Mouse (Mus musculus): ENCODE results near the gene Adam19. TPM values are rescaled to one million over a fixed set of nuclear protein-coding genes. Genes with fewer than 3 reads are reported as not detected.
A peak's percentile ranks its signal among the peaks of the same experiment; 100 is the strongest.

Adam19 gene
- polyA plus RNA-seq (2014; fragmentation: Nextera tagmentation; extraction: Ambion mirVana): 23.6 and 26.8 TPM in 2 replicates

DNA sequence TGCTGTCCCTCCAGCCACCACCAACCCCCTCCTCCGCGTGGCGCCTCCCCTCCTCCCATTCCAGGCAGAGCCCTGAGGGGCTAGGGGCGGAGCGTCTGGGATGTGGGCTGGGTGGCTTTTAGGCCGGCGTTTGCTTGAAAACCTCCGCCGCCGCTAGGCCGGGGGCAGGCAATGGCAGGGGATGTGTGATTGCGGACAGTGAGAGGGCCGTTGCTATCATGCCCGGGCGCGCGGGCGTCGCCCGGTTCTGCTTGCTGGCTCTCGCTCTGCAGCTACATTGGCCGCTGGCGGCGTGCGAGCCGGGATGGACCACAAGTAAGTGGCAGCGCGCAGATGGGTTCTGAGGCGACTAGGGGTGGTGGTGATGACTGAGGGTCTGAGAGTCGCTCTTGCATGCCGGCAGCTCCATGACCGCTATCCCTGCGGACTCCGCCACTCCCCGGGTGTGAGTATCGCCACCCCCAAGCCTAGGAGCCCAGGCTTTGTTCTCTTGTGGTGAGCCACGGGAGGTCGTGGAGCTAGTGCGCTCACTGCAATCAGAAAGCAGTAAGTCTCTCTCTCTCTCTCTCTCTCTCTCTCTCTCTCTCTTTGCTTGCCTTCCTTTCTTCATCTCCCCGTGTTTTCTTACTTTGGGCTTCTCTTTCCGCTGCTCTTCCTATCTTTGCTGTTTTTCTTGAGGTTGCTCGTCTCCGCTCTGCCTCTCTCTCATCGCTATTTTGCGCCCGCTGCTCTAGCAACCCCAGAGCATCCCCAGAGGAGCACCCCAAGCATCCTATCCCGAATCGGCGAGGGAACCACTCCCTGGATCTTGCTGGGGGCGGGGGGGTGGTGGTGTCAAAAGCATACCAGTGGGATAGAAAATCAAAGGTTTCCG is at the start of gene Adam19:
Adam19 (plus strand) TSS at position 97 of the 874 bp plus-strand sequence.
- under 1% methylated on average over 50 of the region's 51 CpGs for WGBS
- Histone ChIP-seq H3K36me3 (ENCODE audit: control insufficient read depth, insufficient read depth, low read length) (0 out of 2 replicates have a peak, but pooled peaks cover 8% of the 10 kb centered on the region), H3K27ac (ENCODE audit: low read length) (peak within 1 kb of the TSS; percentile 89), H3K4me2 (replicated peaks; ENCODE audit: low read depth, low read length) (peak within 1 kb of the TSS; percentile 65), H3K9me3 (ENCODE audit: control insufficient read depth, low read depth, low read length) (no peaks in the 10 kb centered on the region), H3K4me3 (ENCODE audit: low read depth, low read length) (peak within 1 kb of the TSS; percentile 55), H3K4me1 (ENCODE audit: control insufficient read depth, insufficient read depth, low read length) (peaks cover 15% of the 10 kb centered on the region; the same call in 1 of the 2 replicates), H3K9ac (replicated peaks; ENCODE audit: low read depth, low read length) (peak within 1 kb of the TSS; percentile 76), H3K27me3 (ENCODE audit: control insufficient read depth, insufficient read depth, low read length) (no peaks in the 10 kb centered on the region)
- ATAC-seq (ENCODE audit: insufficient number of reproducible peaks, insufficient read depth, low FRiP score, low read depth): peak; percentile 83

- no peaks in the 10 kb centered on the region for H3K9me3 ChIP-seq (ENCODE audit: control insufficient read depth, low read depth, low read length)
- ATAC-seq (ENCODE audit: insufficient number of reproducible peaks, insufficient read depth, low FRiP score, low read depth): no peak
- H3K4me1 ChIP-seq (ENCODE audit: control insufficient read depth, insufficient read depth, low read length): no peaks in the 10 kb centered on the region
- no peak overlapping the region for H3K4me2 ChIP-seq (replicated peaks; ENCODE audit: low read depth, low read length)
- no peak overlapping the region for H3K9ac ChIP-seq (replicated peaks; ENCODE audit: low read depth, low read length)
- H3K4me3 ChIP-seq (ENCODE audit: low read depth, low read length): no peak overlapping the region
- no peaks in the 10 kb centered on the region for H3K36me3 ChIP-seq (ENCODE audit: control insufficient read depth, insufficient read depth, low read length)
- no peaks in the 10 kb centered on the region for H3K27me3 ChIP-seq (ENCODE audit: control insufficient read depth, insufficient read depth, low read length)
- H3K27ac ChIP-seq (ENCODE audit: low read length): no peak overlapping the region
- WGBS: 15% methylated on average over 6 of the region's 6 CpGs
Measured at GRCm38 (mm10) chr11:46016061-46016460, 39.7 kb upstream of the Adam19 start.

DNA sequence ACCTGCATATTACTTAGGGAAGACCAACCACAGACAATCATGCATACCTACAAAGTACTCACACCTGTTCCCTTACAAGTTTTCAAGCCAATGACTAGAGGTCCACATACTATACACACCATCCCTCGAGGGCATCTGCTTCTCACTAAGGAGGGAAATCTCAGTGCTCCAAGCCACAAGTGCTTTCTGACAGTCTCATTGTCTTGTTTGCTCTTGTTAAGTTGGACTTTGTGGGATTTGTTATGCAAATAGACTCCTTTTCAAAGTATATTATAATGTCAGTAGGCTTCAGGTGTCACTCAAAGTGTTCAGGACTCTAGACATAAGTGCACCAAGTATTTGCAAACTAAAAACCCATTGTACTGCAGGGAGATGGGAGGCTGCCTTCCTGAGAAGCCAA is 35.5 kb upstream of the Adam19 start:
- no peak overlapping the region for H3K27ac ChIP-seq (ENCODE audit: low read length)

DNA sequence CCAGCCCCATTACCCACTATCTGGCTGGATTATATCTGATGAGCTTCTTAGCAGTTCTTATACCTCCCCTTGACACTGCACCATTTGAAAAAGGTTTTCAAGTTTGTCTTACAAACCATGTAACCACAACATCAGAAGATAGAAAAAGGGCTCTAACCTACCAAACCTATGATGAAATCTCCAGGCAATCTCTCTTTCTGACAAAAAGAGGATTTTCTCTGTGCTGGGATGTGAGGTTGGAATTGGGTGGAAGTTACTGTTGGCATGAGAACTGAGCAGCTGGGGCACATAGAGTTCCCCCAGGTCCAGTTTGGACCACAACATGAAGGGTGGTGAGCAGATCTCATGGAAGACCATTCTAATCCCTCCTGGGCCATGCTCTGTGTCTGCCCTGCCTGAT is 33.9 kb upstream of the Adam19 start:
- no peak overlapping the region for H3K4me2 ChIP-seq (replicated peaks; ENCODE audit: low read depth, low read length)
- no peak overlapping the region for H3K4me3 ChIP-seq (ENCODE audit: low read depth, low read length)
- no peak overlapping the region for H3K27ac ChIP-seq (ENCODE audit: low read length)
- no peaks in the 10 kb centered on the region for H3K27me3 ChIP-seq (ENCODE audit: control insufficient read depth, insufficient read depth, low read length)
- H3K36me3 ChIP-seq (ENCODE audit: control insufficient read depth, insufficient read depth, low read length): no peaks in the 10 kb centered on the region
- H3K4me1 ChIP-seq (ENCODE audit: control insufficient read depth, insufficient read depth, low read length): peaks cover 5% of the 10 kb centered on the region; the same call in 1 of the 2 replicates
- no peak overlapping the region for H3K9ac ChIP-seq (replicated peaks; ENCODE audit: low read depth, low read length)
- H3K9me3 ChIP-seq (ENCODE audit: control insufficient read depth, low read depth, low read length): no peaks in the 10 kb centered on the region
- ATAC-seq (ENCODE audit: insufficient number of reproducible peaks, insufficient read depth, low FRiP score, low read depth): no peak

More for the DNA sequence above, 35.5 kb upstream of the Adam19 start:
- no peaks in the 10 kb centered on the region for H3K27me3 ChIP-seq (ENCODE audit: control insufficient read depth, insufficient read depth, low read length)
- no peak overlapping the region for H3K4me2 ChIP-seq (replicated peaks; ENCODE audit: low read depth, low read length)
- H3K36me3 ChIP-seq (ENCODE audit: control insufficient read depth, insufficient read depth, low read length): no peaks in the 10 kb centered on the region
- 83% methylated on average over 1 of the region's 1 CpGs for WGBS
- H3K4me1 ChIP-seq (ENCODE audit: control insufficient read depth, insufficient read depth, low read length): no peaks in the 10 kb centered on the region
- ATAC-seq (ENCODE audit: insufficient number of reproducible peaks, insufficient read depth, low FRiP score, low read depth): no peak
- no peaks in the 10 kb centered on the region for H3K9me3 ChIP-seq (ENCODE audit: control insufficient read depth, low read depth, low read length)
- no peak overlapping the region for H3K4me3 ChIP-seq (ENCODE audit: low read depth, low read length)
- no peak overlapping the region for H3K9ac ChIP-seq (replicated peaks; ENCODE audit: low read depth, low read length)

DNA sequence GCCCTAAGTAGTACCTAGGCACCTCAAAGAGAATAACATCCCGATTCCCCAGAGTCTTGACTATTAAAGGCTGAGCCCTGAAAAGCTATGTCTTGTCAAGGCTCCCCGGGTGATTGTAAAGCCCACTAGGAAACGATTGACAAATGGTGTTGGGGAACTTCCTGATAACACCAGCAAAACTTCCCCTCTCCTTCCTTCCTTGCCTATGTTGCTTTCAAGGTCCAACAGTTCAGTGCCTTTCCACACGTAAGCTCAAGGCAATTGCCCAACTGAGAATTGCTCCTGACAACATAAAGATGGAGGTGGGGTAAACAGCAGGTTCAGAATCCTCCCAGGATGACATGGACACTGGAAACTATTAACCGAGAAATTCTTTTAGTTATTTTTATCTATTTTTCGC is 32.8 kb upstream of the Adam19 start:
- H3K4me3 ChIP-seq (ENCODE audit: low read depth, low read length): no peak overlapping the region
- peaks cover 5% of the 10 kb centered on the region; the same call in 1 of the 2 replicates for H3K4me1 ChIP-seq (ENCODE audit: control insufficient read depth, insufficient read depth, low read length)
- 81% methylated on average over 6 of the region's 6 CpGs for WGBS
- H3K36me3 ChIP-seq (ENCODE audit: control insufficient read depth, insufficient read depth, low read length): no peaks in the 10 kb centered on the region
- H3K9me3 ChIP-seq (ENCODE audit: control insufficient read depth, low read depth, low read length): no peaks in the 10 kb centered on the region
- no peaks in the 10 kb centered on the region for H3K27me3 ChIP-seq (ENCODE audit: control insufficient read depth, insufficient read depth, low read length)
- no peak overlapping the region for H3K9ac ChIP-seq (replicated peaks; ENCODE audit: low read depth, low read length)
- no peak for ATAC-seq (ENCODE audit: insufficient number of reproducible peaks, insufficient read depth, low FRiP score, low read depth)
- no peak overlapping the region for H3K27ac ChIP-seq (ENCODE audit: low read length)
- H3K4me2 ChIP-seq (replicated peaks; ENCODE audit: low read depth, low read length): no peak overlapping the region

DNA sequence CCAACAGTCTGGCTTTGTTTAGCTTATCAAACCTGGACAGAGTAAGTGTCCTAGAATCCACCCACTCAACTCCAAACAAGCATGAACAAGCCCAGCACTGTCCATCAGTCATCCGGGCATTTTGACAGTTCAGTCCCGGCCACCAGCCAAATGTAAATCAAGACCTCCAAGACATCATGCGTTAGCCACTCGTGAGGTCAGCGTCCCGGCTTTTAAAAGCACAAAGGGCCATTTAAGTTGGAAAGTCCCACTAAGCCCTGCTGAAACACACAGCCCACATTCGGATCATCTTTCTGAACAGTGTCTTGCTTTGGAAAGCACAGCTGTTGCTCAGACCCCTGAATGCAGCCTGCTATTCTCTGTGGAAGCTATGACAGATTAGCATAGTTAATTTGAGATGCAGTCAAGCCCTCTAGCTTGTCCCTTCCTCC is 29.8 kb upstream of the Adam19 start:
- Histone ChIP-seq H3K9ac (replicated peaks; ENCODE audit: low read depth, low read length) (no peak overlapping the region), H3K27ac (ENCODE audit: low read length) (peak overlapping the region; percentile 52; the same call in 1 of the 2 replicates)
- peak; percentile 60; the same call in 1 of the 2 replicates for ATAC-seq (ENCODE audit: insufficient number of reproducible peaks, insufficient read depth, low FRiP score, low read depth)

DNA sequence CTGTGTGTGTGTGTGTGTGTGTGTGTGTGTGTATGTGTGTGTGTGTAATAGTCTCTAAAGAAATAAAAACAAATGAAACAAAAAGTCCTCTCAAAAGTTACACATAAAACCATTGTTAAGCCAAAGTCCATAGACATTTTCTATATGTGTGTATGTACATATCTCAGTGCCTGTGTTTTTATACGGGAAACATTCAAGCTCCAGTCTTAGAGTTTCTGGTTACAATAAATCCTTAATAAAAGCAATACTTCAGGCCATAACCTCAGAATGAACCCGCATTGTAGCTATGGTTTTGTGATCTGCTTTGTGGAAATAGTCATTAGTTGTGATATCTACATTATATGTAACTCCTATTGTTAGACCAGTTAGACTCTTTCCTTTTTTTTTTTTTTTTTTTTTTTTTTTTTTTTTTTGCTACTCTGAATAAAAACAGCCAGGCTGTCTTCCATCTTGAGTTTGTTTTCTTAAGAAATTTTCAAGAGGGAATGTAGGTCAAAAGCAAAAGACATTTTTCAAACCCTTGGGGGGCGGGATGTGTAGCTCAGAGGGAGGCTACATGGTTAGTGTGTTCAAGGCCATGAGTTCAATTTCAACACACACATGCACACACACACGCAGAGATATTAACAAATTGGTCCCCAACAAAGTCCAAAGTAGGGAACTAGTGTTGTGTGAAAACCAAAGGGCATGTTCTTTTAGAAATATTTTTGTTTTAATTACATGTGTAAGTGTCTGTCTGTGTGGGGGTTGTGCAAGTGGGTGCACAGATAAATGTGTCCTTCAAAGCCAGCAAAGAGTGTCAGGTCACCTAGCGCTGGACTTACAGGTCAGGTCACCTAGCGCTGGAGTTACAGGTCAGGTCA is 27.6 kb upstream of the Adam19 start:
- Histone ChIP-seq H3K9me3 (ENCODE audit: control insufficient read depth, low read depth, low read length) (no peaks in the 10 kb centered on the region), H3K4me1 (ENCODE audit: control insufficient read depth, insufficient read depth, low read length) (peaks cover 5% of the 10 kb centered on the region; the same call in 1 of the 2 replicates), H3K4me2 (replicated peaks; ENCODE audit: low read depth, low read length) (no peak overlapping the region), H3K27me3 (ENCODE audit: control insufficient read depth, insufficient read depth, low read length) (no peaks in the 10 kb centered on the region), H3K36me3 (ENCODE audit: control insufficient read depth, insufficient read depth, low read length) (no peaks in the 10 kb centered on the region), H3K4me3 (ENCODE audit: low read depth, low read length) (no peak overlapping the region), H3K27ac (ENCODE audit: low read length) (no peak overlapping the region), H3K9ac (replicated peaks; ENCODE audit: low read depth, low read length) (no peak overlapping the region)
- 71% methylated on average over 6 of the region's 6 CpGs for WGBS
- ATAC-seq (ENCODE audit: insufficient number of reproducible peaks, insufficient read depth, low FRiP score, low read depth): no peak

More for the DNA sequence above, 29.8 kb upstream of the Adam19 start:
- Histone ChIP-seq H3K4me3 (ENCODE audit: low read depth, low read length) (no peak overlapping the region), H3K4me1 (ENCODE audit: control insufficient read depth, insufficient read depth, low read length) (peaks cover 5% of the 10 kb centered on the region; the same call in 1 of the 2 replicates), H3K9me3 (ENCODE audit: control insufficient read depth, low read depth, low read length) (no peaks in the 10 kb centered on the region), H3K36me3 (ENCODE audit: control insufficient read depth, insufficient read depth, low read length) (no peaks in the 10 kb centered on the region), H3K4me2 (replicated peaks; ENCODE audit: low read depth, low read length) (no peak overlapping the region), H3K27me3 (ENCODE audit: control insufficient read depth, insufficient read depth, low read length) (no peaks in the 10 kb centered on the region)
- 10% methylated on average over 7 of the region's 7 CpGs for WGBS

- H3K36me3 ChIP-seq (ENCODE audit: control insufficient read depth, insufficient read depth, low read length): no peaks in the 10 kb centered on the region
- H3K9me3 ChIP-seq (ENCODE audit: control insufficient read depth, low read depth, low read length): no peaks in the 10 kb centered on the region
- no peak overlapping the region for H3K27ac ChIP-seq (ENCODE audit: low read length)
- peaks cover 5% of the 10 kb centered on the region; the same call in 1 of the 2 replicates for H3K4me1 ChIP-seq (ENCODE audit: control insufficient read depth, insufficient read depth, low read length)
- no peak for ATAC-seq (ENCODE audit: insufficient number of reproducible peaks, insufficient read depth, low FRiP score, low read depth)
- no peak overlapping the region for H3K4me2 ChIP-seq (replicated peaks; ENCODE audit: low read depth, low read length)
- no peak overlapping the region for H3K9ac ChIP-seq (replicated peaks; ENCODE audit: low read depth, low read length)
- WGBS: 51% methylated on average over 2 of the region's 2 CpGs
- H3K27me3 ChIP-seq (ENCODE audit: control insufficient read depth, insufficient read depth, low read length): no peaks in the 10 kb centered on the region
- no peak overlapping the region for H3K4me3 ChIP-seq (ENCODE audit: low read depth, low read length)
Measured at GRCm38 (mm10) chr11:46029485-46029884, 26.3 kb upstream of the Adam19 start.
